8 mouse cellular contexts compared by ENCODE assay signal in genomic region chr16:17452373-17452715, GRCm38 (mm10). TPM values are rescaled to one million over a fixed set of nuclear protein-coding genes. Genes with fewer than 3 reads are reported as not detected.
A peak's percentile ranks its signal among the peaks of the same experiment; 100 is the strongest.
DNase-seq lines count a peak whose midpoint lies in the region; ATAC-seq lines count a peak whose summit lies in the region.

No protein-coding gene starts in this region.

- H3K36me3 ChIP-seq in embryonic facial prominence, embryonic 11.5 days (replicated peaks; ENCODE audit: control insufficient read depth, insufficient read depth, low read depth, low read length): no peaks in the 10 kb centered on the region
- peaks cover 6% of the 10 kb centered on the region; the same call in 1 of the 2 replicates for H3K36me3 ChIP-seq in hindbrain, embryonic 11.5 days (ENCODE audit: control insufficient read depth, insufficient read depth, low read length)

- H3K9ac ChIP-seq in embryonic facial prominence, embryonic 11.5 days (replicated peaks; ENCODE audit: low read length): peak overlapping the region; percentile 96
- H3K9ac ChIP-seq in hindbrain, embryonic 11.5 days (ENCODE audit: low read depth, low read length): peak overlapping the region; percentile 96

- peak overlapping the region; percentile 97 for H3K4me3 ChIP-seq in embryonic facial prominence, embryonic 11.5 days (ENCODE audit: low read depth, low read length)
- peak overlapping the region; percentile 96 for H3K4me3 ChIP-seq in hindbrain, embryonic 11.5 days (ENCODE audit: low read depth, low read length)

- WGBS in embryonic facial prominence, embryonic 11.5 days: under 1% methylated on average over 24 of the region's 24 CpGs
- WGBS in hindbrain, embryonic 11.5 days: under 1% methylated on average over 24 of the region's 24 CpGs

- peak; percentile 29 to 38 for DNase-seq in layer of hippocampus, adult 8-10 months (ENCODE audit: low spot score in 2 of 2)
- no peak for DNase-seq in layer of hippocampus, postnatal 14 days (ENCODE audit: low spot score in 2 of 2)
- DNase-seq in T-cell, adult 2 months (ENCODE audit: low spot score): peak; percentile 48
- DNase-seq in embryonic facial prominence, embryonic 11.5 days (ENCODE audit: low spot score): peak; percentile 55
- peak; percentile 72 for DNase-seq in hindbrain, embryonic 11.5 days (ENCODE audit: low spot score)
- DNase-seq in left cerebral cortex, adult 9 months (ENCODE audit: low spot score in 2 of 2): peak; percentile 16 to 31
- peak; percentile 62 for DNase-seq in thymus, postnatal 14 days

- H3K4me2 ChIP-seq in embryonic facial prominence, embryonic 11.5 days (ENCODE audit: low read depth, low read length): peak overlapping the region; percentile 80
- peak overlapping the region; percentile 65 for H3K4me2 ChIP-seq in hindbrain, embryonic 11.5 days (replicated peaks; ENCODE audit: low read depth, low read length)

- H3K9me3 ChIP-seq in embryonic facial prominence, embryonic 11.5 days (replicated peaks; ENCODE audit: control insufficient read depth, low read length): no peaks in the 10 kb centered on the region
- H3K9me3 ChIP-seq in hindbrain, embryonic 11.5 days (ENCODE audit: control insufficient read depth, low read length): no peaks in the 10 kb centered on the region

- H3K4me1 ChIP-seq in embryonic facial prominence, embryonic 11.5 days (ENCODE audit: control insufficient read depth, insufficient read depth, low read length): peaks cover 5% of the 10 kb centered on the region; the same call in 1 of the 2 replicates
- H3K4me1 ChIP-seq in hindbrain, embryonic 11.5 days (replicated peaks; ENCODE audit: control insufficient read depth, insufficient read depth, low read length): peaks cover 2% of the 10 kb centered on the region; the same call in 1 of the 2 replicates

- ATAC-seq in embryonic facial prominence, embryonic 11.5 days (replicated peaks; ENCODE audit: insufficient number of reproducible peaks, low FRiP score, low TSS enrichment, low read depth): peak; percentile 49
- peak; percentile 60; the same call in 1 of the 2 replicates for ATAC-seq in hindbrain, embryonic 11.5 days (ENCODE audit: low FRiP score)
- peak; percentile 14; the same call in 1 of the 2 replicates for ATAC-seq in megakaryocyte progenitor cell, adult 5-6 weeks (replicated peaks; ENCODE audit: poor library complexity)

- peak overlapping the region; percentile 90 for H3K27ac ChIP-seq in embryonic facial prominence, embryonic 11.5 days (replicated peaks; ENCODE audit: low read depth, low read length)
- H3K27ac ChIP-seq in hindbrain, embryonic 11.5 days (ENCODE audit: low read depth, low read length): peak overlapping the region; percentile 92

- H3K27me3 ChIP-seq in embryonic facial prominence, embryonic 11.5 days (ENCODE audit: control insufficient read depth, insufficient read depth, low read length): no peaks in the 10 kb centered on the region
- H3K27me3 ChIP-seq in hindbrain, embryonic 11.5 days (ENCODE audit: control insufficient read depth, insufficient read depth, low read length): no peaks in the 10 kb centered on the region

RNA-seq across cellular contexts. Expression of gene Crkl, which starts 0.6 kb away (rescaled TPM):
- total RNA-seq in layer of hippocampus, adult 8-10 months (2022): 10 to 100 TPM; 35.3 to 49.3 (median 38.4) TPM
- 10 to 100 TPM; 37.3 to 37.4 TPM for total RNA-seq in layer of hippocampus, postnatal 14 days (2021)
- polyA plus RNA-seq in embryonic facial prominence, embryonic 11.5 days (2014; fragmentation: Nextera tagmentation; extraction: Ambion mirVana): 85.1 and 90.1 TPM in 2 replicates
- polyA plus RNA-seq in hindbrain, embryonic 11.5 days (2014; fragmentation: Nextera tagmentation; extraction: Ambion mirVana): 79.1 and 87.5 TPM in 2 replicates
- total RNA-seq in megakaryocyte progenitor cell, adult 5-6 weeks (2015): 24.6 and 25.9 TPM in 2 replicates
- 17.8 and 18.5 TPM in 2 replicates for total RNA-seq in megakaryocyte progenitor cell, adult 5-6 weeks (2017)

RNA-seq across cellular contexts. Expression of gene Aifm3, which starts 37.1 kb away (rescaled TPM):
- 100 to 1,000 TPM in 2 of 4 experiments, 10 to 100 TPM in 2; 92.5 to 137 (median 109) TPM for total RNA-seq in layer of hippocampus, adult 8-10 months (2022)
- 10 to 100 TPM; 59.1 to 61.5 TPM for total RNA-seq in layer of hippocampus, postnatal 14 days (2021)
- 0.77 and 1.2 TPM in 2 replicates for polyA plus RNA-seq in embryonic facial prominence, embryonic 11.5 days (2014; fragmentation: Nextera tagmentation; extraction: Ambion mirVana)
- polyA plus RNA-seq in hindbrain, embryonic 11.5 days (2014; fragmentation: Nextera tagmentation; extraction: Ambion mirVana): 2.5 and 2.6 TPM in 2 replicates
- total RNA-seq in megakaryocyte progenitor cell, adult 5-6 weeks (2015): not detected in 2 replicates
- total RNA-seq in megakaryocyte progenitor cell, adult 5-6 weeks (2017): not detected in 2 replicates

RNA-seq across cellular contexts. Expression of gene Pi4ka, which starts 46.2 kb away (rescaled TPM):
- 100 to 1,000 TPM; 261 to 306 (median 301) TPM for total RNA-seq in layer of hippocampus, adult 8-10 months (2022)
- 100 to 1,000 TPM; 222 to 236 TPM for total RNA-seq in layer of hippocampus, postnatal 14 days (2021)
- 29.9 and 33.9 TPM in 2 replicates for polyA plus RNA-seq in embryonic facial prominence, embryonic 11.5 days (2014; fragmentation: Nextera tagmentation; extraction: Ambion mirVana)
- 43.4 and 45.3 TPM in 2 replicates for polyA plus RNA-seq in hindbrain, embryonic 11.5 days (2014; fragmentation: Nextera tagmentation; extraction: Ambion mirVana)
- 55.4 and 58.1 TPM in 2 replicates for total RNA-seq in megakaryocyte progenitor cell, adult 5-6 weeks (2015)
- total RNA-seq in megakaryocyte progenitor cell, adult 5-6 weeks (2017): 28.1 and 39.4 TPM in 2 replicates

RNA-seq across cellular contexts. Expression of gene Snap29, which starts 46.6 kb away (rescaled TPM):
- total RNA-seq in layer of hippocampus, adult 8-10 months (2022): 10 to 100 TPM; 19.5 to 21.6 (median 20.7) TPM
- total RNA-seq in layer of hippocampus, postnatal 14 days (2021): 10 to 100 TPM; 27.3 to 31.2 TPM
- 7.0 and 7.2 TPM in 2 replicates for polyA plus RNA-seq in embryonic facial prominence, embryonic 11.5 days (2014; fragmentation: Nextera tagmentation; extraction: Ambion mirVana)
- 8.3 and 9.0 TPM in 2 replicates for polyA plus RNA-seq in hindbrain, embryonic 11.5 days (2014; fragmentation: Nextera tagmentation; extraction: Ambion mirVana)
- 16.5 and 18.5 TPM in 2 replicates for total RNA-seq in megakaryocyte progenitor cell, adult 5-6 weeks (2015)
- total RNA-seq in megakaryocyte progenitor cell, adult 5-6 weeks (2017): 17.9 and 18.0 TPM in 2 replicates

RNA-seq across cellular contexts. Expression of gene Lztr1, which starts 56.1 kb away (rescaled TPM):
- 100 to 1,000 TPM; 194 to 222 (median 203) TPM for total RNA-seq in layer of hippocampus, adult 8-10 months (2022)
- 100 to 1,000 TPM; 204 to 215 TPM for total RNA-seq in layer of hippocampus, postnatal 14 days (2021)
- polyA plus RNA-seq in embryonic facial prominence, embryonic 11.5 days (2014; fragmentation: Nextera tagmentation; extraction: Ambion mirVana): 68.5 and 77.7 TPM in 2 replicates
- 85.3 and 85.8 TPM in 2 replicates for polyA plus RNA-seq in hindbrain, embryonic 11.5 days (2014; fragmentation: Nextera tagmentation; extraction: Ambion mirVana)
- 25.1 and 25.7 TPM in 2 replicates for total RNA-seq in megakaryocyte progenitor cell, adult 5-6 weeks (2015)
- total RNA-seq in megakaryocyte progenitor cell, adult 5-6 weeks (2017): 29.5 and 40.4 TPM in 2 replicates

Comparison
In these comparisons a context has a peak if more than half of its experiments do, and no peak if none do; other contexts are left out.
1. DNase-seq: peak in layer of hippocampus, adult 8-10 months (2 of 2), T-cell, adult 2 months (single experiment), embryonic facial prominence, embryonic 11.5 days (single experiment), hindbrain, embryonic 11.5 days (single experiment), left cerebral cortex, adult 9 months (2 of 2) and thymus, postnatal 14 days (single experiment); none in layer of hippocampus, postnatal 14 days (0 of 2).
2. RNA of gene Aifm3, which starts 37.1 kb away (total RNA-seq): 92.5 to 137 TPM in layer of hippocampus, adult 8-10 months and 59.1 to 61.5 TPM in layer of hippocampus, postnatal 14 days; not detected in megakaryocyte progenitor cell, adult 5-6 weeks; every median in the first group is over 10 times any median in the second.
3. Peak in every context shown above with its lines, with median percentiles within 50 percentile points of each other: ATAC-seq.